Mouse (Mus musculus) small intestine, adult 2 months (tissue): Measurements from ENCODE around the gene Med13l.

Experiments
- CTCF ChIP-seq: fragments of 200-500 bp; IDR thresholded peaks from 2 replicates; pipeline ENCODE4 v1.5.1; 2012; ENCODE audit warnings: low read depth, mild to moderate bottlenecking, control low read depth, inconsistent platforms, low read length, moderate library complexity, mixed read lengths; ENCODE audit not compliant: insufficient replicate concordance, insufficient read length; ENCODE audit errors: extremely low read depth
- POLR2A ChIP-seq: fragments of 200-500 bp; IDR thresholded peaks from 2 replicates; pipeline ENCODE4 v1.6.1; 2012; ENCODE audit warnings: low read depth, mild to moderate bottlenecking, control low read depth, inconsistent platforms, low read length, moderate library complexity

DNA sequence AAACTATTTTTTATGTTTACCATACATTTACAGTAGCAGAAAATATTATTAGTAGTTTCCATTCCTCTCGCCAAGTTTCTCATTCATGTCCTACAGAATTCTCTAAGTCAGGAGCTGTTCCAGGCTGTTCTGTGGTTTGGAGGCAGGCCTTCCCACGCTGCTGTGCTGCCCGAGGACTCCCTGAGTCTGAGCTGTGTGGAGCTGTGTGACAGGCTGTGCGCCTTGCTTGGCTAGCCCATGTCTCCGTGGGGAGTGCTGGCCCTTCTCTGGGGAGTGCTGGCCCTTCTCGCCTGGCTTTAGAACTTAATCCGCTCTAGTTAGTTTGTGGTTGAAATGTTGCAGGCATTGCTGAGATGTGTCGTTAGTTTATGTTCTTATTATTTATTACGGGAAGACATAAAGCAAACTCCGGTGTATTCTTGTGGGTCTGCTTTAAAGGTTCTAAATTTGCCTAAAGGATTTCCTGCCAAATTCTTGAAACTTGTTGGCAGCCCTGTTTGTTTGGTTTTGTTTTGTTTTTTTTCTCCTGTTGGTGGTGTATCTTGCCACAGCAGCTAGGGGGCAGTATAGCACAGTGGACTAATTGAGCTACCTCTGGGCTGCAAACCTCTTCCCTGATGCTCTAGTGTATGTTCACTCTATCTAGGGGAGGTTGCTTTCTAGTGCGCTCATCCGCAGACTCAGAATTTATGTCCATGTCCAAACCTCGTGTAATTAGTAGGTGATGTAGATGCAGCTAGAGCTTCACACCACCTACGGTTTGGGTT lies 34.2 kb downstream of the Med13l start:
- TF ChIP-seq CTCF (peak; percentile 51; the same call in 1 of the 2 replicates), POLR2A (no peak)
